Comparison of ENCODE assay signal across 7 mouse cellular contexts in the genomic region with DNA sequence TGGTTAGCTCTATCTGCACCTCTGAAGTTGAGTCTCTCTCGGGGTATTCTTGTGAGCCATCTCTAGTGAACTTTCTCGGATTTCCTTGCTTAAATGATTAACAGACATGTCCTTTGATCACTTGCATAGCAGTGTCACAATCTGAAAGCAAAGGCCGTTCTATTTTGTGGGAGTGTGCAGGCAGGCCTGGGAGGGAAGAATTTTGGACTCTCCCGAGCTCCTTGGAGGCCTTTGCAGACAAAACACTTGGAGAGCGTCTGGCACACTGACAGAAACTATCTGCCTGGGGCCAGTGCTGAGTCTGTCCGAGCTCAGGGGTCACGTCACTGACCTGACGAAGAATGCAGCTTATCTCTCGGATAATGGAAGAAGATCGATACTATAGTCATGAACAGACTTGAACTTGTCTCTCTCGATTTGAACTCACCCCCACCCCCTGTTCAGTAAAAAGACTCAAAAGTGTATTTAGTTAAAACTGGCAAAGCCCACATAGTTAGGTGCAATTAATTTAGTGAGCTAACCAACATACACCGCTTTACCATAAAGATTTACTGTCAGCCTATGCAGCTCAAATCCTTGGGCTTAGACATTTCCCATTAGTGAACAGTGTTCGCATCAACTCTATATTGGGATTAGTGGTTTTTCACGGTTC.
DNase-seq lines count a peak whose midpoint lies in the region; ATAC-seq lines count a peak whose summit lies in the region.

No protein-coding gene starts in this region.

- H3K9me3 ChIP-seq in embryonic facial prominence, embryonic 12.5 days, result no peaks in the 10 kb centered on the region
- no peaks in the 10 kb centered on the region for H3K9me3 ChIP-seq in hindbrain, embryonic 13.5 days
- H3K9me3 ChIP-seq in liver, embryonic 15.5 days (replicated peaks), result no peaks in the 10 kb centered on the region
- H3K9me3 ChIP-seq in stomach, embryonic 16.5 days (replicated peaks; ENCODE audit: control insufficient read depth, low read length), result no peaks in the 10 kb centered on the region

- 0 out of 2 replicates have a peak overlapping the region, but pooled peaks have one; percentile 36 for H3K27ac ChIP-seq in embryonic facial prominence, embryonic 12.5 days
- 0 out of 2 replicates have a peak overlapping the region, but pooled peaks have one; percentile 19 for H3K27ac ChIP-seq in hindbrain, embryonic 13.5 days
- peak overlapping the region; percentile 43; the same call in 1 of the 2 replicates for H3K27ac ChIP-seq in liver, embryonic 15.5 days (replicated peaks)
- H3K27ac ChIP-seq in stomach, embryonic 16.5 days (ENCODE audit: low read length), result peak overlapping the region; percentile 46; the same call in 1 of the 2 replicates

- no peak overlapping the region for H3K4me3 ChIP-seq in embryonic facial prominence, embryonic 12.5 days
- H3K4me3 ChIP-seq in hindbrain, embryonic 13.5 days, result no peak overlapping the region
- no peak overlapping the region for H3K4me3 ChIP-seq in liver, embryonic 15.5 days (replicated peaks)
- H3K4me3 ChIP-seq in stomach, embryonic 16.5 days (replicated peaks; ENCODE audit: low read length), result no peak overlapping the region

- no peak for ATAC-seq in embryonic facial prominence, embryonic 12.5 days (ENCODE audit: insufficient number of reproducible peaks, insufficient read depth, low FRiP score, low TSS enrichment)
- no peak for ATAC-seq in hindbrain, embryonic 13.5 days (ENCODE audit: low FRiP score)
- ATAC-seq in liver, embryonic 15.5 days (ENCODE audit: insufficient read depth), result peak; percentile 35; the same call in 1 of the 2 replicates
- ATAC-seq in stomach, embryonic 16.5 days (ENCODE audit: insufficient read depth, low FRiP score), result peak; percentile 46; the same call in 1 of the 2 replicates

- peaks cover 11% of the 10 kb centered on the region for H3K4me1 ChIP-seq in embryonic facial prominence, embryonic 12.5 days
- peaks cover 23% of the 10 kb centered on the region for H3K4me1 ChIP-seq in hindbrain, embryonic 13.5 days (replicated peaks)
- peaks cover 19% of the 10 kb centered on the region for H3K4me1 ChIP-seq in liver, embryonic 15.5 days (replicated peaks)
- peaks cover 10% of the 10 kb centered on the region for H3K4me1 ChIP-seq in stomach, embryonic 16.5 days (ENCODE audit: control insufficient read depth, insufficient read depth, low read length)

- 26% methylated on average over 14 of the region's 14 CpGs for WGBS in embryonic facial prominence, embryonic 12.5 days
- WGBS in hindbrain, embryonic 13.5 days, result 33% methylated on average over 14 of the region's 14 CpGs
- 55% methylated on average over 14 of the region's 14 CpGs for WGBS in liver, embryonic 15.5 days (ENCODE audit: insufficient replicate concordance)
- 35% methylated on average over 14 of the region's 14 CpGs for WGBS in stomach, embryonic 16.5 days

- H3K27me3 ChIP-seq in embryonic facial prominence, embryonic 12.5 days, result no peaks in the 10 kb centered on the region
- no peaks in the 10 kb centered on the region for H3K27me3 ChIP-seq in hindbrain, embryonic 13.5 days
- 0 out of 2 replicates have a peak, but pooled peaks cover 10% of the 10 kb centered on the region for H3K27me3 ChIP-seq in liver, embryonic 15.5 days
- H3K27me3 ChIP-seq in stomach, embryonic 16.5 days (ENCODE audit: control insufficient read depth, insufficient read depth, low read length), result no peaks in the 10 kb centered on the region

- peak; percentile 26 for DNase-seq in ZHBTc4 (ENCODE audit: low read depth, low spot score)
- DNase-seq in layer of hippocampus, adult 11-12 months (ENCODE audit: low spot score), result no peak
- DNase-seq in layer of hippocampus, adult 9-10 months (ENCODE audit: low spot score), result no peak

- no peak overlapping the region for H3K9ac ChIP-seq in embryonic facial prominence, embryonic 12.5 days
- H3K9ac ChIP-seq in hindbrain, embryonic 13.5 days, result no peak overlapping the region
- H3K9ac ChIP-seq in liver, embryonic 15.5 days, result no peak overlapping the region
- no peak overlapping the region for H3K9ac ChIP-seq in stomach, embryonic 16.5 days (ENCODE audit: low read length)

- H3K36me3 ChIP-seq in embryonic facial prominence, embryonic 12.5 days, result no peaks in the 10 kb centered on the region
- H3K36me3 ChIP-seq in hindbrain, embryonic 13.5 days, result no peaks in the 10 kb centered on the region
- no peaks in the 10 kb centered on the region for H3K36me3 ChIP-seq in liver, embryonic 15.5 days (replicated peaks)
- no peaks in the 10 kb centered on the region for H3K36me3 ChIP-seq in stomach, embryonic 16.5 days (ENCODE audit: control insufficient read depth, insufficient read depth, low read length)

- H3K4me2 ChIP-seq in embryonic facial prominence, embryonic 12.5 days (replicated peaks), result no peak overlapping the region
- H3K4me2 ChIP-seq in hindbrain, embryonic 13.5 days, result no peak overlapping the region
- no peak overlapping the region for H3K4me2 ChIP-seq in liver, embryonic 15.5 days
- no peak overlapping the region for H3K4me2 ChIP-seq in stomach, embryonic 16.5 days (ENCODE audit: low read depth, low read length)

Comparison
In these comparisons a context has a peak if more than half of its experiments do, and no peak if none do; other contexts are left out.
1. ATAC-seq: peak in liver, embryonic 15.5 days (single experiment) and stomach, embryonic 16.5 days (single experiment); none in embryonic facial prominence, embryonic 12.5 days (single experiment) and hindbrain, embryonic 13.5 days (single experiment).
2. Peak in every context shown above with its lines, with median percentiles within 50 percentile points of each other: H3K27ac ChIP-seq.